Mouse (Mus musculus) midbrain, embryonic 10.5 days (tissue): ENCODE results near the gene Cpsf3. TPM values are rescaled to one million over a fixed set of nuclear protein-coding genes. Genes with fewer than 3 reads are reported as not detected.
A peak's percentile ranks its signal among the peaks of the same experiment; 100 is the strongest.

ENCODE experiments used
- DNase-seq: peaks from one replicate; pipeline ENCODE4 v3.0.0-alpha.2; 2017; ENCODE audit warnings: low spot score
- H3K27ac ChIP-seq: fragments of 300-500 bp; sonication (generic); replicated peaks from 2 replicates; pipeline ENCODE4 v1.5.1; 2016; ENCODE audit warnings: mild to moderate bottlenecking
- H3K27me3 ChIP-seq: fragments of 300-500 bp; sonication (generic); 2 replicates; pipeline ENCODE4 v1.6.1; 2016; ENCODE audit warnings: low read depth, mild to moderate bottlenecking; ENCODE audit not compliant: poor library complexity, severe bottlenecking
- H3K36me3 ChIP-seq: fragments of 300-500 bp; sonication (generic); 2 replicates; pipeline ENCODE4 v1.6.1; 2016; ENCODE audit warnings: mild to moderate bottlenecking, moderate library complexity
- H3K4me1 ChIP-seq: fragments of 300-500 bp; sonication (generic); 2 replicates; pipeline ENCODE4 v1.6.1; 2016
- H3K4me3 ChIP-seq: fragments of 300-500 bp; sonication (generic); 2 replicates; pipeline ENCODE4 v1.5.1; 2016; ENCODE audit warnings: mild to moderate bottlenecking, moderate library complexity
- H3K9me3 ChIP-seq: fragments of 300-500 bp; sonication (generic); replicated peaks from 2 replicates; pipeline ENCODE4 v1.6.1; 2016; ENCODE audit warnings: mild to moderate bottlenecking
- WGBS: fragments of 180-500 bp; shearing (Covaris S2); methylation state at CpG from one replicate; pipeline ENCODE4 v1.1.7; 2016; 5-methylcytosine and 5-hydroxymethylcytosine counted together
- polyA plus RNA-seq: library from polyadenylated mRNA; unstranded; fragments of >200 nt; fragmentation: Nextera tagmentation; extraction: Ambion mirVana; gene quantifications from 2 replicates; pipeline ENCODE4 v1.2.1, GENCODE M21; 2016

Cpsf3 gene
- polyA plus RNA-seq, 1 experiment from 2014 or later: 142 TPM

GRCm38 (mm10) chr12:21305741-21306140 is 20.6 kb downstream of the Cpsf3 start:
- Histone ChIP-seq H3K27me3 (no peaks in the 10 kb centered on the region), H3K36me3 (peaks cover 99% of the 10 kb centered on the region), H3K4me1 (no peaks in the 10 kb centered on the region), H3K27ac (no peak overlapping the region), H3K9me3 (no peaks in the 10 kb centered on the region), H3K4me3 (no peak overlapping the region)
- no peak for DNase-seq
- WGBS: 89% methylated on average over 4 of the region's 4 CpGs

- Histone ChIP-seq H3K27ac (no peak overlapping the region), H3K36me3 (peaks cover 99% of the 10 kb centered on the region), H3K27me3 (no peaks in the 10 kb centered on the region), H3K9me3 (no peaks in the 10 kb centered on the region), H3K4me3 (no peak overlapping the region), H3K4me1 (no peaks in the 10 kb centered on the region)
- 90% methylated on average over 4 of the region's 4 CpGs for WGBS
- DNase-seq: no peak
Measured at GRCm38 (mm10) chr12:21306721-21307120, 21.5 kb downstream of the Cpsf3 start.

GRCm38 (mm10) chr12:21312201-21312600 is 27.0 kb downstream of the Cpsf3 start:
- no peak for DNase-seq
- H3K27me3 ChIP-seq: no peaks in the 10 kb centered on the region
- H3K9me3 ChIP-seq: no peaks in the 10 kb centered on the region
- 90% methylated on average over 5 of the region's 5 CpGs for WGBS
- peaks cover 5% of the 10 kb centered on the region; the same call in 1 of the 2 replicates for H3K4me1 ChIP-seq
- no peak overlapping the region for H3K27ac ChIP-seq
- no peak overlapping the region for H3K4me3 ChIP-seq
- H3K36me3 ChIP-seq: peaks cover 79% of the 10 kb centered on the region

GRCm38 (mm10) chr12:21315923-21316868 is 31.0 kb downstream of the Cpsf3 start, which contains the start of gene Iah1:
Iah1 (plus strand) TSS chr12:21316389.
- WGBS: 3% methylated on average over 59 of the region's 59 CpGs
- Histone ChIP-seq H3K4me1 (peaks cover 7% of the 10 kb centered on the region; the same call in 1 of the 2 replicates), H3K27me3 (no peaks in the 10 kb centered on the region), H3K4me3 (peak within 1 kb of the TSS; percentile 67), H3K9me3 (no peaks in the 10 kb centered on the region), H3K27ac (peak within 1 kb of the TSS; percentile 89), H3K36me3 (peaks cover 69% of the 10 kb centered on the region)
- DNase-seq: peak; percentile 87

- no peak for DNase-seq
- peak overlapping the region; percentile 67 for H3K4me3 ChIP-seq
- H3K27ac ChIP-seq: peak overlapping the region; percentile 89
- no peaks in the 10 kb centered on the region for H3K27me3 ChIP-seq
- H3K36me3 ChIP-seq: peaks cover 66% of the 10 kb centered on the region
- H3K4me1 ChIP-seq: peaks cover 7% of the 10 kb centered on the region; the same call in 1 of the 2 replicates
- WGBS: 39% methylated on average over 7 of the region's 7 CpGs
- H3K9me3 ChIP-seq: no peaks in the 10 kb centered on the region
Measured at GRCm38 (mm10) chr12:21316869-21317265, 31.7 kb downstream of the Cpsf3 start.

- Histone ChIP-seq H3K4me1 (peaks cover 7% of the 10 kb centered on the region; the same call in 1 of the 2 replicates), H3K9me3 (no peaks in the 10 kb centered on the region), H3K27ac (no peak overlapping the region), H3K4me3 (no peak overlapping the region), H3K36me3 (peaks cover 66% of the 10 kb centered on the region), H3K27me3 (no peaks in the 10 kb centered on the region)
- 74% methylated on average over 12 of the region's 12 CpGs for WGBS
- peak; percentile 62 for DNase-seq
Measured at GRCm38 (mm10) chr12:21318143-21318895, 33.1 kb downstream of the Cpsf3 start.

- H3K27me3 ChIP-seq: no peaks in the 10 kb centered on the region
- H3K4me1 ChIP-seq: peaks cover 7% of the 10 kb centered on the region; the same call in 1 of the 2 replicates
- no peak overlapping the region for H3K4me3 ChIP-seq
- H3K36me3 ChIP-seq: peaks cover 66% of the 10 kb centered on the region
- H3K9me3 ChIP-seq: no peaks in the 10 kb centered on the region
- whole genome bisulfite sequencing: 92% methylated on average over 4 of the region's 4 CpGs
- H3K27ac ChIP-seq: no peak overlapping the region
- DNase-seq: no peak
Measured at GRCm38 (mm10) chr12:21320317-21320716, 35.1 kb downstream of the Cpsf3 start.

- no peak overlapping the region for H3K4me3 ChIP-seq
- no peak overlapping the region for H3K27ac ChIP-seq
- DNase-seq: no peak
- no peaks in the 10 kb centered on the region for H3K27me3 ChIP-seq
- H3K9me3 ChIP-seq: no peaks in the 10 kb centered on the region
- peaks cover 7% of the 10 kb centered on the region; the same call in 1 of the 2 replicates for H3K4me1 ChIP-seq
- H3K36me3 ChIP-seq: peaks cover 74% of the 10 kb centered on the region
- WGBS: 84% methylated on average over 9 of the region's 9 CpGs
Measured at GRCm38 (mm10) chr12:21321170-21321569, 36.0 kb downstream of the Cpsf3 start.

- no peaks in the 10 kb centered on the region for H3K9me3 ChIP-seq
- H3K4me3 ChIP-seq: no peak overlapping the region
- no peak overlapping the region for H3K27ac ChIP-seq
- H3K4me1 ChIP-seq: peaks cover under 1% of the 10 kb centered on the region; the same call in 1 of the 2 replicates
- H3K27me3 ChIP-seq: no peaks in the 10 kb centered on the region
- WGBS: 89% methylated on average over 4 of the region's 4 CpGs
- peaks cover 85% of the 10 kb centered on the region for H3K36me3 ChIP-seq
- DNase-seq: no peak
Measured at GRCm38 (mm10) chr12:21322296-21322695, 37.1 kb downstream of the Cpsf3 start.

GRCm38 (mm10) chr12:21322856-21323255 is 37.7 kb downstream of the Cpsf3 start:
- Histone ChIP-seq H3K27me3 (no peaks in the 10 kb centered on the region), H3K27ac (no peak overlapping the region), H3K4me1 (no peaks in the 10 kb centered on the region), H3K9me3 (no peaks in the 10 kb centered on the region), H3K36me3 (peaks cover 91% of the 10 kb centered on the region), H3K4me3 (no peak overlapping the region)
- no peak for DNase-seq
- WGBS: 89% methylated on average over 9 of the region's 9 CpGs

- H3K27me3 ChIP-seq: no peaks in the 10 kb centered on the region
- DNase-seq: no peak
- peaks cover 96% of the 10 kb centered on the region for H3K36me3 ChIP-seq
- no peak overlapping the region for H3K27ac ChIP-seq
- H3K9me3 ChIP-seq: no peaks in the 10 kb centered on the region
- no peaks in the 10 kb centered on the region for H3K4me1 ChIP-seq
- H3K4me3 ChIP-seq: no peak overlapping the region
- 91% methylated on average over 5 of the region's 5 CpGs for WGBS
Measured at GRCm38 (mm10) chr12:21324101-21324500, 38.9 kb downstream of the Cpsf3 start.

- no peak overlapping the region for H3K4me3 ChIP-seq
- no peak for DNase-seq
- 93% methylated on average over 8 of the region's 8 CpGs for WGBS
- no peaks in the 10 kb centered on the region for H3K27me3 ChIP-seq
- no peaks in the 10 kb centered on the region for H3K9me3 ChIP-seq
- peaks cover 96% of the 10 kb centered on the region for H3K36me3 ChIP-seq
- H3K27ac ChIP-seq: no peak overlapping the region
- no peaks in the 10 kb centered on the region for H3K4me1 ChIP-seq
Measured at GRCm38 (mm10) chr12:21325266-21325665, 40.1 kb downstream of the Cpsf3 start.
